ENCODE assay signal across 25 mouse cellular contexts in genomic region chr1:163903411-163903810, GRCm38 (mm10). TPM values are rescaled to one million over a fixed set of nuclear protein-coding genes. Genes with fewer than 3 reads are reported as not detected.
DNase-seq lines count a peak whose midpoint lies in the region; ATAC-seq and TF ChIP-seq lines count a peak whose summit lies in the region.
"Had no signal": no experiment of that assay in that cellular context is flagged by ENCODE, and none has a peak within 500 bp of the region (broad histone marks: within the 10 kb centered on the region; RNA-seq: fewer than 3 reads in every experiment).

No protein-coding gene starts in this region.

- H3K4me3 ChIP-seq in G1E (ENCODE audit: low read depth, low read length): no peak overlapping the region
- H3K4me3 ChIP-seq: embryonic facial prominence, embryonic 13.5 days; embryonic facial prominence, embryonic 15.5 days; erythroblast, embryonic 14.5 days; forebrain, embryonic 10.5 days; forebrain, embryonic 12.5 days had no signal

- no peak for TF ChIP-seq CTCF in G1E (IDR thresholded peaks at IDR 0.05; ENCODE audit: low read depth, low read length)

- no peaks in the 10 kb centered on the region for H3K27me3 ChIP-seq in G1E (ENCODE audit: insufficient read depth, low read length)
- H3K27me3 ChIP-seq: CH12.LX; embryonic facial prominence, embryonic 13.5 days; embryonic facial prominence, embryonic 15.5 days; forebrain, embryonic 12.5 days had no signal

- peaks cover 50% of the 10 kb centered on the region for H3K4me1 ChIP-seq in G1E (ENCODE audit: insufficient read depth, low read depth, low read length)

- peak; percentile 47 for ATAC-seq in G1E (ENCODE audit: extremely low read depth, insufficient number of reproducible peaks, low FRiP score, poor library complexity, severe bottlenecking)
- ATAC-seq: forebrain, embryonic 14.5 days; forebrain, embryonic 16.5 days had no signal

- H3K9me3 ChIP-seq in G1E (replicated peaks): no peaks in the 10 kb centered on the region
- H3K9me3 ChIP-seq: embryonic facial prominence, embryonic 13.5 days; embryonic facial prominence, embryonic 15.5 days; forebrain, embryonic 10.5 days; forebrain, embryonic 12.5 days had no signal

- H3K36me3 ChIP-seq in G1E (replicated peaks): no peaks in the 10 kb centered on the region
- H3K36me3 ChIP-seq: embryonic facial prominence, embryonic 13.5 days; embryonic facial prominence, embryonic 15.5 days; forebrain, embryonic 10.5 days; forebrain, embryonic 12.5 days had no signal

- peak; percentile 6 for DNase-seq in CD4-positive helper T cell, adult 2 months (ENCODE audit: low read depth, low spot score)
- peak; percentile 32 for DNase-seq in CD4-positive, CD25-positive, alpha-beta regulatory T cell, adult 2 months (ENCODE audit: low read depth, low spot score)
- DNase-seq in G1E (ENCODE audit: low spot score): no peak
- DNase-seq in induced T-regulatory cell, adult 2 months (ENCODE audit: low read depth): peak; percentile 32
- DNase-seq in left cerebral cortex, adult 18-20 months (ENCODE audit: low spot score in 2 of 2): no peak
- no peak for DNase-seq in thymus, postnatal 25 days
- DNase-seq in heart, adult 8-10 months (ENCODE audit: low spot score): no peak
- DNase-seq in thymus, postnatal 36 days: no peak
- DNase-seq: adrenal gland, adult 8-10 months; adrenal gland, postnatal 25 days; cerebellum, adult 11 months; cerebellum, adult 18-20 months; cerebellum, adult 8-10 months; cerebellum, adult 9-11 months; cerebellum, postnatal 14 days; cerebellum, postnatal 36 days; embryo, embryonic 11 days had no signal

RNA-seq across cellular contexts. Expression of gene Scyl3, which starts 25.5 kb away (rescaled TPM):
- 61.2 and 69.3 TPM in 2 replicates for total RNA-seq in G1E (2014; fragmentation: Nextera tagmentation)
- total RNA-seq in G1E (2017): 43.2 and 52.6 TPM in 2 replicates
- 10.6 and 10.7 TPM in 2 replicates for polyA plus RNA-seq in G1E (2012)
- 10 to 100 TPM; 21.0 to 22.3 TPM for total RNA-seq in left cerebral cortex, adult 18-20 months (2021)
- 1 to 10 TPM; 4.5 to 5.8 (median 5.4) TPM for total RNA-seq in heart, adult 8-10 months (2022)

Comparison
In these comparisons a context has a peak if more than half of its experiments do, and no peak if none do; other contexts are left out.
1. DNase-seq: peak in CD4-positive helper T cell, adult 2 months (single experiment), CD4-positive, CD25-positive, alpha-beta regulatory T cell, adult 2 months (single experiment) and induced T-regulatory cell, adult 2 months (single experiment); none in G1E (single experiment), left cerebral cortex, adult 18-20 months (0 of 2), thymus, postnatal 25 days (single experiment), heart, adult 8-10 months (single experiment) and thymus, postnatal 36 days (0 of 2).